Mouse (Mus musculus): ENCODE data around the gene Dnajc6. TPM values are rescaled to one million over a fixed set of nuclear protein-coding genes. Genes with fewer than 3 reads are reported as not detected.
A peak's percentile ranks its signal among the peaks of the same experiment; 100 is the strongest.

Dnajc6 gene
- polyA plus RNA-seq, 1 experiment from 2014 or later, result 57.4 TPM

- peak within 1 kb of the TSS; percentile 97 for H3K27ac ChIP-seq (replicated peaks)
- peak; percentile 97 for ATAC-seq (ENCODE audit: low FRiP score)
- H3K9me3 ChIP-seq (replicated peaks), result no peaks in the 10 kb centered on the region
- no peaks in the 10 kb centered on the region for H3K27me3 ChIP-seq (replicated peaks)
- no peaks in the 10 kb centered on the region for H3K36me3 ChIP-seq
- peak within 1 kb of the TSS; percentile 92 for H3K4me3 ChIP-seq (replicated peaks)
- H3K4me2 ChIP-seq, result peak within 1 kb of the TSS; percentile 63
- WGBS, result under 1% methylated on average over 39 of the region's 39 CpGs
- peaks cover 18% of the 10 kb centered on the region for H3K4me1 ChIP-seq
- H3K9ac ChIP-seq (replicated peaks), result peak within 1 kb of the TSS; percentile 92
These were observed 150.9 kb downstream of the Dnajc6 start, which contains the start of gene Leprot for GRCm38 (mm10) chr4:101647196-101647905. Leprot (plus strand) TSS chr4:101647718.

GRCm38 (mm10) chr4:101647976-101648642 lies 151.7 kb downstream of the Dnajc6 start:
- 1% methylated on average over 20 of the region's 20 CpGs for WGBS
- no peaks in the 10 kb centered on the region for H3K36me3 ChIP-seq
- H3K4me2 ChIP-seq, result peak overlapping the region; percentile 63
- H3K27me3 ChIP-seq (replicated peaks), result no peaks in the 10 kb centered on the region
- H3K9ac ChIP-seq (replicated peaks), result peak overlapping the region; percentile 92
- H3K27ac ChIP-seq (replicated peaks), result peak overlapping the region; percentile 97
- peaks cover 18% of the 10 kb centered on the region for H3K4me1 ChIP-seq
- H3K9me3 ChIP-seq (replicated peaks), result no peaks in the 10 kb centered on the region
- H3K4me3 ChIP-seq (replicated peaks), result peak overlapping the region; percentile 92
- no peak for ATAC-seq (ENCODE audit: low FRiP score)

- Histone ChIP-seq H3K9ac (replicated peaks) (no peak overlapping the region), H3K27me3 (replicated peaks) (no peaks in the 10 kb centered on the region), H3K4me3 (replicated peaks) (peak overlapping the region; percentile 92), H3K4me2 (peak overlapping the region; percentile 63), H3K4me1 (peaks cover 18% of the 10 kb centered on the region), H3K9me3 (replicated peaks) (no peaks in the 10 kb centered on the region), H3K27ac (replicated peaks) (peak overlapping the region; percentile 97; the same call in 1 of the 2 replicates), H3K36me3 (no peaks in the 10 kb centered on the region)
- no peak for ATAC-seq (ENCODE audit: low FRiP score)
- WGBS, result 64% methylated on average over 1 of the region's 1 CpGs
These were observed 152.3 kb downstream of the Dnajc6 start for GRCm38 (mm10) chr4:101648745-101649144.

- H3K27me3 ChIP-seq (replicated peaks), result no peaks in the 10 kb centered on the region
- no peak for ATAC-seq (ENCODE audit: low FRiP score)
- no peak overlapping the region for H3K9ac ChIP-seq (replicated peaks)
- 95% methylated on average over 2 of the region's 2 CpGs for WGBS
- H3K36me3 ChIP-seq, result no peaks in the 10 kb centered on the region
- no peak overlapping the region for H3K4me2 ChIP-seq
- peaks cover 18% of the 10 kb centered on the region for H3K4me1 ChIP-seq
- H3K9me3 ChIP-seq (replicated peaks), result no peaks in the 10 kb centered on the region
- H3K4me3 ChIP-seq (replicated peaks), result no peak overlapping the region
- no peak overlapping the region for H3K27ac ChIP-seq (replicated peaks)
These were observed 154.5 kb downstream of the Dnajc6 start for GRCm38 (mm10) chr4:101650961-101651360.

GRCm38 (mm10) chr4:101654256-101654655 lies 157.8 kb downstream of the Dnajc6 start:
- H3K27me3 ChIP-seq (replicated peaks), result no peaks in the 10 kb centered on the region
- peaks cover 4% of the 10 kb centered on the region; the same call in 1 of the 2 replicates for H3K36me3 ChIP-seq
- no peak for ATAC-seq (ENCODE audit: low FRiP score)
- no peaks in the 10 kb centered on the region for H3K9me3 ChIP-seq (replicated peaks)
- no peak overlapping the region for H3K4me2 ChIP-seq
- no peak overlapping the region for H3K4me3 ChIP-seq (replicated peaks)
- H3K27ac ChIP-seq (replicated peaks), result no peak overlapping the region
- 85% methylated on average over 6 of the region's 6 CpGs for WGBS
- H3K4me1 ChIP-seq, result peaks cover 1% of the 10 kb centered on the region
- H3K9ac ChIP-seq (replicated peaks), result no peak overlapping the region

- no peak overlapping the region for H3K4me2 ChIP-seq
- H3K4me3 ChIP-seq (replicated peaks), result no peak overlapping the region
- no peak overlapping the region for H3K27ac ChIP-seq (replicated peaks)
- no peak overlapping the region for H3K9ac ChIP-seq (replicated peaks)
- H3K4me1 ChIP-seq, result no peaks in the 10 kb centered on the region
- no peak for ATAC-seq (ENCODE audit: low FRiP score)
- peaks cover 10% of the 10 kb centered on the region for H3K36me3 ChIP-seq
- WGBS, result 79% methylated on average over 4 of the region's 4 CpGs
- no peaks in the 10 kb centered on the region for H3K9me3 ChIP-seq (replicated peaks)
- no peaks in the 10 kb centered on the region for H3K27me3 ChIP-seq (replicated peaks)
These were observed 158.5 kb downstream of the Dnajc6 start for GRCm38 (mm10) chr4:101654788-101655414.

GRCm38 (mm10) chr4:101655415-101655790 lies 159.0 kb downstream of the Dnajc6 start:
- no peak for ATAC-seq (ENCODE audit: low FRiP score)
- H3K27ac ChIP-seq (replicated peaks), result no peak overlapping the region
- 96% methylated on average over 7 of the region's 7 CpGs for WGBS
- H3K27me3 ChIP-seq (replicated peaks), result no peaks in the 10 kb centered on the region
- no peak overlapping the region for H3K9ac ChIP-seq (replicated peaks)
- no peak overlapping the region for H3K4me3 ChIP-seq (replicated peaks)
- no peaks in the 10 kb centered on the region for H3K4me1 ChIP-seq
- no peaks in the 10 kb centered on the region for H3K9me3 ChIP-seq (replicated peaks)
- no peak overlapping the region for H3K4me2 ChIP-seq
- peaks cover 10% of the 10 kb centered on the region for H3K36me3 ChIP-seq

GRCm38 (mm10) chr4:101656056-101656455 lies 159.6 kb downstream of the Dnajc6 start:
- H3K4me3 ChIP-seq (replicated peaks), result no peak overlapping the region
- no peak overlapping the region for H3K9ac ChIP-seq (replicated peaks)
- ATAC-seq (ENCODE audit: low FRiP score), result no peak
- H3K36me3 ChIP-seq, result peaks cover 10% of the 10 kb centered on the region
- no peaks in the 10 kb centered on the region for H3K4me1 ChIP-seq
- H3K4me2 ChIP-seq, result no peak overlapping the region
- no peaks in the 10 kb centered on the region for H3K27me3 ChIP-seq (replicated peaks)
- WGBS, result 88% methylated on average over 15 of the region's 15 CpGs
- no peaks in the 10 kb centered on the region for H3K9me3 ChIP-seq (replicated peaks)
- no peak overlapping the region for H3K27ac ChIP-seq (replicated peaks)

- H3K4me1 ChIP-seq, result no peaks in the 10 kb centered on the region
- no peak overlapping the region for H3K4me2 ChIP-seq
- no peaks in the 10 kb centered on the region for H3K27me3 ChIP-seq (replicated peaks)
- peaks cover 10% of the 10 kb centered on the region for H3K36me3 ChIP-seq
- no peaks in the 10 kb centered on the region for H3K9me3 ChIP-seq (replicated peaks)
- no peak overlapping the region for H3K9ac ChIP-seq (replicated peaks)
- 61% methylated on average over 6 of the region's 6 CpGs for WGBS
- no peak overlapping the region for H3K27ac ChIP-seq (replicated peaks)
- ATAC-seq (ENCODE audit: low FRiP score), result no peak; the same call in 1 of the 2 replicates
- H3K4me3 ChIP-seq (replicated peaks), result no peak overlapping the region
These were observed 160.6 kb downstream of the Dnajc6 start for GRCm38 (mm10) chr4:101656956-101657570.

- no peaks in the 10 kb centered on the region for H3K27me3 ChIP-seq (replicated peaks)
- 72% methylated on average over 9 of the region's 9 CpGs for WGBS
- no peaks in the 10 kb centered on the region for H3K9me3 ChIP-seq (replicated peaks)
- no peak overlapping the region for H3K27ac ChIP-seq (replicated peaks)
- no peak overlapping the region for H3K4me3 ChIP-seq (replicated peaks)
- H3K36me3 ChIP-seq, result peaks cover 12% of the 10 kb centered on the region
- no peak overlapping the region for H3K9ac ChIP-seq (replicated peaks)
- no peak overlapping the region for H3K4me2 ChIP-seq
- no peak for ATAC-seq (ENCODE audit: low FRiP score)
- H3K4me1 ChIP-seq, result 0 out of 2 replicates have a peak, but pooled peaks cover 1% of the 10 kb centered on the region
These were observed 167.8 kb downstream of the Dnajc6 start for GRCm38 (mm10) chr4:101664160-101664750.

GRCm38 (mm10) chr4:101664766-101665165 lies 168.3 kb downstream of the Dnajc6 start:
- H3K9ac ChIP-seq (replicated peaks), result no peak overlapping the region
- no peak overlapping the region for H3K4me3 ChIP-seq (replicated peaks)
- 98% methylated on average over 4 of the region's 4 CpGs for WGBS
- no peaks in the 10 kb centered on the region for H3K27me3 ChIP-seq (replicated peaks)
- 0 out of 2 replicates have a peak, but pooled peaks cover 2% of the 10 kb centered on the region for H3K4me1 ChIP-seq
- no peak overlapping the region for H3K4me2 ChIP-seq
- no peak overlapping the region for H3K27ac ChIP-seq (replicated peaks)
- no peaks in the 10 kb centered on the region for H3K9me3 ChIP-seq (replicated peaks)
- ATAC-seq (ENCODE audit: low FRiP score), result no peak
- peaks cover 7% of the 10 kb centered on the region for H3K36me3 ChIP-seq

All from neural tube, embryonic 15.5 days (tissue).